Mouse (Mus musculus) heart, postnatal 4 days (tissue): ENCODE results near the gene Asb14. TPM values are rescaled to one million over a fixed set of nuclear protein-coding genes. Genes with fewer than 3 reads are reported as not detected.
"Not testable (repeated sequence)": the region's sequence is repeated elsewhere in the genome, so short reads cannot be mapped to it uniquely, and the experiment has no call there.

Experiments used
- DNase-seq: peaks from one replicate; pipeline ENCODE4 v3.0.0; 2021
- total RNA-seq, 2 experiments: library from RNA; stranded (reverse); gene quantifications; 2 replicates each; pipeline ENCODE4 v1.2.3; 2021

The Asb14 gene
- 10 to 100 TPM; 11.5 to 12.4 TPM for total RNA-seq

DNA sequence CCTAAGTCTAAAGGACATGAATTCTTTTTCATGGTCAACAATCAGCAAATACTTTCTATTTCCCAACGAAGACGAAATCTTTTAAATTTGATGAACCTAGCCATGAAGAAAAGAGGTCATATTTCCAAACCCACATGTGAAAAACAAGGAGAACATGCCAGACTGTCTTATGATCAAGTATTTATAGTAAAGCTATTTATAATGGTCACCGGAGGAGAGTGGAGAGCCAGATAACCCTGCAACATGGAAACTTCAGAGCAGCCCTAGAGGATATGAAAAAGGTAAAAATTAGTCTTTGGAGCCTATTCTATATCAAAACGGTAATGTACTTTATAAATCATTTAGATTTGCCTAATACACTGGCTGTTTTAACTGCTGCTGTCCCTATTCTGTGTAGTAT, at the start of gene Asb14:
Asb14 (plus strand) TSS at position 166 of the 400 bp plus-strand sequence.
- no peak for DNase-seq

DNA sequence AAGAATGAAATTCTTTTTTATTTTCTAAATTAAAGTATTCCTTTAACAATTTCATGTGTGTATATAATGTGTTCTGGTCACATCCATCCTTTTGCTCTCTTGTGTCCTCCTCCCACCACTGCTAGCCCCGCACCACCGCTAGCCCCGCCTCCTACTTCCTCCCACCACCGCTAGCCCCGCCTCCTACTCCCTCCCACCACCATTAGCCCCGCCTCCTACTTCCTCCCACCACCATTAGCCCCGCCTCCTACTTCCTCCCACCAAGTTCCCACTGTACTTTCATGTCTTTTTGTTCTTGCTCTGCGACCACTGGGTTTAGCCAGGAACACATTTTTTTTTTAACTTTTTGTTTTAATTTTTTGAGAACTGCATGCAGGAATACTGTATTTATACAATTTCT, 41.3 kb upstream of the Asb14 start:
- DNase-seq, result no peak

DNA sequence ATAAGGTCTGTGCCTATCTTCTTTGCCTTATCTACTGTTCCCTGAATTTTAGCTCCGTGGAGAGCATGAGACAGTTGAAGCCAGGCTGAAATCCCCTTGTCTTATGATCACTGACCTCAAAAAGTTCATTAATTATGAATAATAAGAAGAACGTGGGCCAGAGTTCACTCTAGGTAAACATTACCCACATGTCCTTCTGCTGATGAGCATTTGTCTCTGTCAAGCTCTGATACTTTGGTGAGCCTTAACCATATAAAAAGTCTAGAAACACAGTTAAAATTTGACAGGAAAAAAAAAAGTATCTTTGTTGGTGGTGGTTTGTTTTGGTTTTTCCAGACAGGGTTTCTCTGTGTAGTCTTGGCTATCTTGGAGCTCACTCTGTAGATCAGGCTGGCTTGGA, 40.3 kb upstream of the Asb14 start:
- DNase-seq, result no peak

DNA sequence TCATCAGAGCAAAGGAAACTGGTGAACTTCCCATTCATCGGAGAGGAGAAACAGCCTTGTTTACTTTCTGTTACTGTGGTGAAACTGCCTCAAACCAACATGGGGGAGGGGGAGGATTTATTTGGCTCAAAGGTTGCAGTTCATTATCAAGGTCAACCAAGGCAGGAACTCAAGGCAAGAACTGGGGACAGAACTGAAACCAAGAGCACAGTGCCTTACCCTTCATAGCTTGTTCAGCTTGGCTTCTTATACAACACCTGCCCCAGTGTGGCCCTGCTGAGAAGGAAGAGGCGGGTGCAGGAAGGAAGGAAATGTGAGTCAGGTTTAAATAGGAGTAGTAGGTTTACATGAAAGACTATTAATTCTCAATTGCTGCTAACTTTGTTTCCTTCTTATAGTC, 36.0 kb upstream of the Asb14 start:
- DNase-seq, result peak; percentile 6

DNA sequence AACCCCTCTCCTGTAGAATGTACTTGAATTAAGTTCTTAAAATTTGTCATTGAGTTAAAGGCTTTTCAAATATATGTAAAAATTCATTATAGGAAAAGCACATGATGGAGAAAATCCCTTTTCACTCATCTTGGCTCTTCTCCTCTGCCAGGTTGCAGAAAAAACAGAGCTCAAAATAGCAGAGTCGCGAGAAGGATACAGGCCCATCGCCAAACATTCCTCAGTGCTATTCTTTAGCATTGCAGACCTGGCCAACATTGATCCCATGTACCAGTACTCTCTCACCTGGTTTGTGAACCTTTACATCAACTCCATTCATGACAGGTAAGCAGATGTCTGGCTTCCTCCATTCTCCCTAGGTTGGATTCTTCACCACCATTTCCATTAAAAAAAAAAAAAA, 35.3 kb upstream of the Asb14 start:
- no peak for DNase-seq

DNA sequence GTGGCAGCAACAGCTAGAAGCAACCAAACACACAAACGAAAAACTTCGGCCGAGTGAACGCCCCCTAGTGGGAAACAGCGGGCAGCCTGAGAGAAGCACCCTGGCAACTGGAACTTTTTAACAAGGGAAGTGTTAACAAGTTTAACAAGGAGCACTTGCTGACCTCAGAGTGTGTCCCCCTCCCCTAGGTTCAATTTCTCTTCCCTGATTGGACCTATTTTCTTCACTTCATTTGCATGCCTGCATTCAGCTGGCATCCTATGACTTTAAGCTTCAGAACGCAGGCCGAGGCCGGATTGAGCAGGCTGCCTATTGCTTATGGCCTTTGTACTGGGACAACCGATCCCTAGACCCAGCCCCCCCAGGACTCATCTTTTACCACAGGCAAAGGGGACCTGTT, 27.0 kb upstream of the Asb14 start:
- no peak for DNase-seq

DNA sequence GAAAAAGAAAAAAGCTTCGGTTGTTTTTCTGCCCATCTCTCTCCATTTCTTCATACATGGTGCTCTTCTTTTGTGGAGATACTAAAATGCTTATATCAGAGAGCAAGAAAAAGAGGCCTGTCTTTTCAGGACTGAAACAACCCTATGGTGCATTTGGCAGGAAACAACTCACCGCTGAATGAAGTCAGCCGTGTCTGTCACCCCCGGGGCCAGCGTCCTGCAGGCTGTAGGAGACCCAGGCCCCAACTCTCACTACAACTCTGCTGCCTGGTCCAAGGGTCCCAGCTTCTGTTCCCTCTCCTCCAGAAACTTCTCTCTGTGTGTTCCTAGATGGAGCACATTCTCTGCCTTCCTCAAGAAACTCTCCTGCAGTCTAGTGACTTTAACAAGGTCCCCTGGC, 26.1 kb upstream of the Asb14 start:
- no peak for DNase-seq

DNA sequence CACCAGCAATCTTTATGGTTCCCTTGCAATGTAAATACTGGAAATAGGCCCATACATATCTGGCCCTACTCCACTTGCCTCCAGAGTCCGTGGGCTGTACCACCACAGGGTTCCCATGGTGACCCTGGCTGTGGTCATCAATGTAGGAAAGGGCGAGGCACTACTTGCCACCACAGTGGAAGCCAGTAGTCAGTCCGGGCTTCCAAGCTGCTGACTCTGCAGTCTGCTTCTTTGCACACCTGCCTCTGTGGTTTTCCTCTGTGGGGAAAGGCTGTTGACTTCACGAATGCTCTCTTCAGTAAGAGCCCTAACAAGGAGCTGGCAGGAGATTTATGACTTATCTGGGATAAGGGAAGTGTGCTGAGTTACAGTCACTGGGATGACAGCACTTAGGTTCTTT, 15.6 kb upstream of the Asb14 start:
- no peak for DNase-seq

DNA sequence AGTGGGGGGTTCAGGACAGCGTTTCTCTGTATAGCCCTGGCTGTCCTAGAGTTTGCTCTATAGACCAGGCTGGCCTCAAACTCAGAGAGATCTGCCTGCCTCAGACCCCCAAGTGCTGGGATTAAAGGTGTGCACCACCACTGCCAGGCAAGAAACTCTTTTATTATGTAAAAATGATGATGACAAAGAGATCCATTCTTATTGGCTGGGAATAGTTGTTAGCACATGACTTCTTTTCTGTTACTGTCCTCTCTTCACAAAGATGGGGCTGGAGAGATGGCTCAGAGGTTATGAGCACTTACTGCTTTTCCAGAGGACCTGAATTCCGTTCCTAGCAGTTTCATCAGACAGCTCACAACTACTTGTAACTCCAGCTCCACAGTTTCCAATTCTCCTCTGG, 14.4 kb upstream of the Asb14 start:
- no peak for DNase-seq

DNA sequence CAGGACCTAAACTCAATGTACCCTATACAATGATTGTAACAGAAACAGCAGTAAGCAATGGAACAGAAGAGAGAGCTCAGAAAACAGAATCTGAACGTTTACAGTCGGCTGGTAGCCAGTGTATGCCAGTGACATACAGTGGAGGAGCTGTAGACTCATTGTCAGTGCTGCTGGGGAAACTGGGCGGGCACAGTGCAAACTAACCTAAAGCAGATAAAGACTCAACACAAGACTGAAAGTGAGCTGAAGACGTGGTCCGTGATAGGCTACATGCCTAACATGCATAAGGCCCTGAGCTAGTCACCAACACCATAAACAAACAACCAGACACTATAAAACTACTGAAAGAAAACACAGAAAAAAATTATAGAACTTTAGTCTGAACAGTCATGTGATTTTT, 12.7 kb upstream of the Asb14 start:
- no peak for DNase-seq

DNA sequence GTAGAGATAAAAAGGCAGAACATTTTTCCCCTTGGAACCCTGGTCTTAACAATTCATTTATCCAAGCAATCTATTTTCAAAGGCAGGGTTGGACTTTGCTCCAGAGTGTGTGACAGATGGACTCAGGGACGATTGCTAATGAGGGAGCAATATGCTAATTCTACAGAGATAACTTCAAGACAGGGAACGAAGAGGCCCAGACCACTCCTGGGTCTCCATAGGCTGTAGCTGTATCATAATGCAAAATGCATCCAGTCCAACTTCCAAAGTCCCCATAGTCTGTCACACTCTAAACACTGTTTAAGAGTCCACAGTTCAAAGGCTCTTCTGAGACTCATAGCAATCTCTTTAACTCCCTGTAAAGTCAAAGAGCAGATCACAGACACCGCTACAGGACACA, 7.1 kb upstream of the Asb14 start:
- DNase-seq, result no peak

DNA sequence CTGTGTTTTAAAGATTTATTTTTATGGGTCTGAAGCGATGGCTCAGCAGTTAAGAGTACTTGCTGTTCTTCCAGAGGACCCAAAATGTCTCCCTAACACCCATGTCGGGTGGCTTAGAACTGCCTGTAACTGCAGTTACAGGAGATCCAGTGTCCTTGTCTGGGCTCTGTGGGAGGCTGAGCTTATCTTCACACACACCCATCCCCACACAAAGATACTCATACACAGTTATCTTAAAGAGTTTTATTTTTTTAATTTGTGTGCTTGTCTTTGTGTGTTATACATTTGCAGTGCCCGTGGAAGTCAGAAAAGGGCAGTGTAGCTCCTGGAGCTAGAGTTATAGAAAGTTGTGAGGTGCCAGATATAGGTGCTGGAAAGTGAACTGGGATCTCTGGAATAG, 3.6 kb upstream of the Asb14 start:
- no peak for DNase-seq

DNA sequence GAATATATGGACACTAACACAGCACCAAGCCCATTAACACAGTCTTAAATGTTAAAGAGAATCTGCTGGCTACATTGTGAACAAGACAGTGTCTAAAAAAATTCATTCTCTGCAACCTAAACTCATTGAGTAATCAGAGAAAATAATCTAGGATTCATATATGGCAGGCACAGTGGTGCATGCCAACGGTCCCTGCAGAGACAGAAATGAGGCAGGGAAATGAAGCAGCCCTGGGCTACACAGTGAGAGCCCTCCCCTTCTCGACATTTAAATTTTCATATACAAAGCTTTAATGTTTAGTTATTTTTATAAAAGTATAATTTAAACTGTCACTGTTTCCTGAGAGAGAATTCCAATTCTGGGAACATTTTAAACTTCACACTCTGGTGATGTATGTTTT, 5.1 kb downstream of the Asb14 start:
- DNase-seq, result no peak

DNA sequence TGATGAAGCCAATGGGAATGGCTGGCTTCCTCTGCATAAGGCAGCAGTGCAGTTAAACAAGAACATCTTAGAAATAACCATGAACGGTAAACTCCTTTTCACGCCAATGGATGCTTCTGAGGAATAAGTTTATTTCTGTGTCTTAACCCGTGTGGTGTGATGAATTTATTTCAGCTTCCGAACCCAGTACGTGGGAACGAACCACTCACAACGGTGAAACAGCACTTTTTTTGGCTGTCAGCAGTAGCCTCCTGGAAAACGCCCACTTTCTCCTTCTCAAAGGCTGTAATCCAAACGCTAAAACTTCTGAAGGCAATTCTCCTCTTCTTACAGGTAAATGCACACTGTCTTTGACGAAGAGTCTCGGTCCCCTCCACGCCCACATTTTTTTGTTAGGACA, 6.5 kb downstream of the Asb14 start:
- DNase-seq, result no peak

DNA sequence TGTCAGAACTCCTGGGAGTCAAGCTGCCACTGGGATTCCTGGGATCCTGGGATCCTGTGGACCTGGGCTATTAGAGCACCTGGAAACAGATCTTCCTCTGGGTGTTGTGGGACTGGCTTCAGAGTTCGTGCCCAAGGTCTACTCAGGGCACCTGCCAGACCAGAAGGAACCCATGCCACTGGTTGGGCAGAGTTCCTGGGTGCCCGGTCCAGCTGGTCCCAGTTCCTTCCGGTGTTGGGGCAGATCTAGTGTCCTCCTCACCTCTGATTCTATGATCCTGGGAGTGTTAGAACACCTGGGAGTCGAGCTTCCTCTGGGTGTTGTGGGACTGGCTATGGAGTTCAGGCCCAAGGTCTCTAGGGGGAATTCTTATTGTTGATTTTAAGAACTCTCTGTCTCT, 13.0 kb downstream of the Asb14 start:
- DNase-seq, result no peak

DNA sequence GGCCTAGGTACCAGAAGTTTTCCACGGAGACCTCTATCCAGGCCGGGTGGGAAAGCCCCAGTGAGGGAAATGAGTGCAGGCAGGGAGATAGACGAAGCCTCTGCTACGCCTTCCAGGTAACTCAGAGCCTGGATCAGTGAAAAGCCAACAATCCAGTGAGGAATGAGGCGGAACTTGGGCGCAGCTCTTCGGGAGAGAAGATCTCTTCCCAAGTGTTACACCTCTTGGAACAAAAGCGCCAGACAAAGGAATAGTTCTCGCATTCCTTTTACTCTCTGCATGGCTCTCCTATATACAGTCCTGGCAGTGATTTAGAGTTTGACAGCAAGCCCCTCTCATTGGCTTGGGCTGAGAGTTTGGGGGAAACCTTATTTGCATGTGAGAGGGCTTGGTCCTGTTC, 16.1 kb downstream of the Asb14 start:
- not testable (repeated sequence) for DNase-seq

DNA sequence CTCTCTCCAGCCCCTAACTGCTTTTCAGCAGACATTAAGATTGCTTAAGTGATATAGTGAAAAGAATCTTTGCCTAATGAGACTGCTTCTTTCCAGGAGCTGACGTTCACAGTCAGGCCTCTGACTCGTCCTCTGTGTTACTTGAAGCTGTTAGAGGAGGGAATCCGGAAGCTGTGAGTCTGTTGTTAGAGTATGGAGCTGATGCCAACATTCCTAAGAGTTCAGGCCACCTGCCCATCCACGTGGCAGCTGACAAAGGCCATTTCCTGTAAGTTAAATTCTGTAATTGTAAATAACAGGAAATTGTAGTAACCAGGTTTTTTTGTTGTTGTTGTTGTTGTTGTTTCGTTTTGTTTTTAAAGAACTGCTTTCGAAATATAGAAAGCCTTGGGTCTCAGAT, 16.8 kb downstream of the Asb14 start:
- DNase-seq, result peak; percentile 32

DNA sequence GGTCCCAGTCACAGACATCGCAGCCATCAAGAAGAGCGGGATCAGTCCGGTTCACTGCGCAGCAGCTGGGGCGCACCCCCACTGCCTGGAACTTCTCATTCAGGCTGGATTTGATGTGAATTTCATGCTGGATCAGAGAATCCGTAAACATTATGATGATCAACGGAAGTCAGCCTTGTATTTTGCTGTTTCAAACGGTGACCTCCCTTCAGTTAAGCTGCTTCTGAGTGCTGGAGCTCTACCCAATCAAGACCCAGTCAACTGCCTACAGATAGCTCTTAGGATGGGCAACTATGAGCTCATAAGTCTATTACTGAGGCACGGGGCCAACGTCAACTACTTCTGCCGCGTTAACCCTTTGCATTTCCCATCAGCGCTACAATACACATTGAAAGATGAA, 17.5 kb downstream of the Asb14 start:
- no peak for DNase-seq

DNA sequence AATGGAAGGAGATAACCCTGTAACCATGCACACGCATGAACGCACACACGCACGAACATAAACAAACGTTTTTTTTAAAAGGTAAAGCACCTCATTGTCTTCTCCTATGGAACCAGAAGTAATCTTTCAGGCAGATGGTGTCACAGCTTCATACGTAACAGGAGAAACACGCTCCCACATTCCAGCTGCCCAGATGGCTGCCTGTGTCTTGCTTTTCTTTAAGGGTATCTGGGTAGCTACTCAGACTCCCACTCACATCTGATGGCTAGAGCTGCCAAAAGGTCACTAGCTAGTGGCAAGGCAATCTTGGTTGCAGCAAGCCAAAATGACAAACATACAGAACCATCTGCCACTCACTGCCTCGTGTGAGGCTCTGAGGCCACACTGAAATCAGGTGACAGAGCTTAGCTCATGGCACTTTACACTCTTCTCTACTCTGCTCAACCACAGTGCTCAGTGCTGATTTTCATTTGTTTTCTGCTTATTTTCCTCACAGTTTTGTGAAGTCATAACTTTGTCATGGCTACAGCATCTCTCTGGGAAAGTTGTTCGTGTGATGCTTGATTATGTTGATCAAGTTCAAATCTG, 19.4 kb downstream of the Asb14 start:
- DNase-seq, result no peak

DNA sequence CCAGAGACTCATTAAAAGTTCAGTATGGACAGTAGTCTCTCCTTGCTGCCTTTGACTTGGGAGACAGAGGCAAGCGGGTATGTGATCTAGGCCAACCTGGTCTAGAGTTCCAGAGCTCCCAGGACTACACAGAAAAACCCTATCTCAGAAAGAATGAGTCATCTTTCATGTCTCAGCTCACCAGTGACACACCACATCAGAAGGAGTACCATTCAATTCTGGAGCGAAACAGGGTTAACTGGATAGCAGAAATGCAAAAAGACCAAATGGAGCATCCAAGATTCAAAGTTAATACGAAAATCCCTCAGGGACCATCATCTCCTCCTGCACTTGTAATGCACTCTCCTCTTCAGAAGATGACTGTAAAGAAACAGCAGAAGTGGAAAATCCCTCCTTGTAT, 25.0 kb downstream of the Asb14 start:
- no peak for DNase-seq

DNA sequence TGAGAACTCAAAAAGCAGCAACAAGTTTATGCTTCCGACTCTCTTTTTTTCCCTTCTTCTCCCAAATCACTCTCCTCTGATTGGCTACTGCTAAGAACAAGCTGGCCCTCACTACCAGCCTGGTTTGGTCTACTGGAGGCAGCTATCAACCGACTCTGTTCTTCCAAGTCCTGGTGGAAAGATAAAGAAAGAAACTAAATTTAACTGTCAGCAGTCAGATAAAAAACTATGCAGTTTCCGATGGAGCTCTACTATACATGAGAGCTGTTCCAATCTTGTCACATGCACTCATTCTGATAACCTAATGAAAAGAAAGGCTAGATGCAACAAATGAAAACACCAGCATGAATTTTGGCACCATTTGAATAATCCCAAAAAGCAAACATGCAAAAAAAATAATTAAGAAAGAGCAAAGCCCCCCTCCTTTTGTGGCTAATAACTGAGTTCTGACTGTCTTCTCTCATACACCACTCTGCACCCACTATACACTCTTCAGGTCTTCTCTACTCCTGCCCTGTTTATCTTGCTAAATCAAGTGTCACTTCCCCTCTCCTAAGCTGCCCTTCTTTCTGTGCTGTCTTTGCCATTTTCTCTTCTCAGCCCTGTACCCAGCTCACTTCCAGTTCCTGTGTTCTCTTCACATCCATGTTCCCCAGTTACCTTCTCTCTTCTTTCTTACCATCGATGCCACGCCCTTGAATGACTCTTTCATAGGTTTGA, 29.5 kb downstream of the Asb14 start:
- no peak for DNase-seq

DNA sequence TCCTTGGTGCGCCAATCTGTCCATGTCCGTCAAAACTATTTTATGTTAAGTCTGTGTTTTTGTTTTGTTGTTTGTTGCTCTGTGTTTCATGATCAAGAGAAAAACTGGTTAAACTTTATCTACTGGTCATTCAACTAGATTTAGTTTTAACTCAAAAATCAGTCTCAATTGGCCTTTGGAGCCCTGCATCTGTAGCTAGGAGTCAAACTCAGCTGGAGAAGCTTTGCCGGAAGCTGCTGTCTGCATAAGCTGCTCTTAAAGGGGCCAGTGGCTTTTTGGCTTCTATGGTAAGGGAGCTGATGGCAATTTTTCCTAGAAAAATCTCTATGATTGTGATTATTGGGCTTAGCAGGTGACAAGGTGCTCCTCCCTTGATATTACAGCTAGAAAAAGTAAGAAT, 40.5 kb downstream of the Asb14 start:
- no peak for DNase-seq

DNA sequence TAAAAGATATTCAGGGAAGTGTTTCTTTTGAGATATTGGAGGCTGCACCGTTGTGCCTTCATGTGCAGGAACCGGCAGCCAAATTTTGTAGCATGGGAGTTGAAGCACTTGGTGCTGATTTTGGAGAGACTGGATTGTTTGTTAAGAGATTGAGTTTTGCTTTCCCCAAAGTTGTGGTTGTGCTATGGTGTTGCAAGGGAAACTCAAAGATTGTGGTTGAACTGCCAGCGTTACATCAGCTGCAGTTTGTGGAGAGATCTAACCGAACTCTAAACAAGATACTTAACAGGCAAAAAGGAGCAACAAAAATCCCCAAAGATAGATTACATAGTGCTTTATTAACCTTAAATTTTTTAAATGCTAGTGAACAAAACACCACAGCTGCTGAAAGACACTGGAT, 41.2 kb downstream of the Asb14 start:
- DNase-seq, result no peak

DNA sequence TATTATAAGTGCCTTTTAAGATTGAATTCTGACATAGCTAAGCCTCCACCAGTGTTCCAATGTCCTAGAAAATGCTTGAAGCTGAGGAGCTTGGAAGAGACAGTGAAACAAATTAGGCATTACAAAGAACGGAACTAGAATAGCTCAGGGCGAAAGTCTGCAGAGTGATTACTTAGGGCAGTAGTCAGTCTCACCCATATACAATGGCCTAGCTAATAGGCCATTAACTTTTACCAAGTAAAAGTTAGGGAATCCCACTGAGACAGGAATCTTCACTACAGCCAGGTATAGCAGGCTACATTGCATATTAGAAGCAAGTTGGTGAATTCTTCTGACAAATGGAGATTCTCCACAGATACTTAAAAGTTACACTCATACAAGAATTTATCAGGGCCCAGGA, 61.8 kb downstream of the Asb14 start:
- not testable (repeated sequence) for DNase-seq

DNA sequence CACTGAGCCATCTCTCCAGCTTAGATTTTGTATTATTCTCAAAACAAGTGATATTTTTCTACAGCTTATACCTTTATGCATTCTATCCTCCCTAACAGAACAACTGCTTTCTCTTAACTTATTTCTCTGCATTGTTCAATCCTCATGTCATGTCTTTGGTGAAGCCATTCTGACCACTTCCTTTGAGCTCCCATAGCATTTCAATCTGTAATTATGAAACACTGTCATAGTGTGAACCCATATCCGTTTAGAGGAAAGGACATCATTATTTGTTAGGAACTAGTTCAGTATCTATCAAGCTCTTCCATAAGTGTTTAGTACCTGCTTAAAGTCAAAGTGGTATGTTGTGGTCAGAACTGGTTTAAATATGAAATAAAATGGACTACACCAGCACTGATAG, 66.2 kb downstream of the Asb14 start:
- DNase-seq, result no peak
